Mouse (Mus musculus) stomach, postnatal 0 days (tissue): ENCODE measurements around the gene Krtap4-7. TPM values are rescaled to one million over a fixed set of nuclear protein-coding genes. Genes with fewer than 3 reads are reported as not detected.
"Not testable (repeated sequence)": the region's sequence is repeated elsewhere in the genome, so short reads cannot be mapped to it uniquely, and the experiment has no call there.

Experiments
- ATAC-seq: fragments of 200-750 bp; cut with Nextera tagmentation; 2 replicates; pipeline ENCODE4 v1.8.0; 2017; ENCODE audit not compliant: low FRiP score, low TSS enrichment
- DNase-seq: peaks from one replicate; pipeline ENCODE4 v3.0.0-alpha.2; 2016; ENCODE audit warnings: low spot score
- H3K27ac ChIP-seq: fragments of 300-500 bp; sonication (generic); replicated peaks from 2 replicates; pipeline ENCODE4 v1.5.1; 2014; ENCODE audit warnings: mild to moderate bottlenecking, control low read depth
- H3K27me3 ChIP-seq: fragments of 300-500 bp; sonication (generic); 2 replicates; pipeline ENCODE4 v1.6.1; 2014; ENCODE audit warnings: low read length; ENCODE audit not compliant: control insufficient read depth, insufficient read depth
- H3K36me3 ChIP-seq: fragments of 300-500 bp; sonication (generic); 2 replicates; pipeline ENCODE4 v1.6.1; 2014; ENCODE audit warnings: low read length, mixed read lengths; ENCODE audit not compliant: control insufficient read depth, insufficient read depth
- H3K4me1 ChIP-seq: fragments of 300-500 bp; sonication (generic); replicated peaks from 2 replicates; pipeline ENCODE4 v1.6.1; 2014; ENCODE audit warnings: antibody characterized with exemption; ENCODE audit not compliant: control insufficient read depth, insufficient read depth
- H3K4me2 ChIP-seq: fragments of 300-500 bp; sonication (generic); replicated peaks from 2 replicates; pipeline ENCODE4 v1.6.1; 2014; ENCODE audit warnings: low read depth, mild to moderate bottlenecking, control low read depth, moderate library complexity
- H3K4me3 ChIP-seq: fragments of 300-500 bp; sonication (generic); 2 replicates; pipeline ENCODE4 v1.5.1; 2014; ENCODE audit warnings: low read depth, low read length, control low read depth
- H3K9ac ChIP-seq: fragments of 300-500 bp; sonication (generic); 2 replicates; pipeline ENCODE4 v1.6.1; 2014; ENCODE audit warnings: mild to moderate bottlenecking, low read length, control low read depth, mixed read lengths
- H3K9me3 ChIP-seq: fragments of 300-500 bp; sonication (generic); 2 replicates; pipeline ENCODE4 v1.6.1; 2016; ENCODE audit warnings: low read length; ENCODE audit not compliant: control insufficient read depth
- CTCF ChIP-seq: IDR thresholded peaks from 2 replicates; pipeline ENCODE4 v1.5.1; 2016; ENCODE audit warnings: antibody characterized with exemption, low read depth, mild to moderate bottlenecking, moderate library complexity
- EP300 ChIP-seq: optimal IDR thresholded peaks from 2 replicates; pipeline ENCODE3; 2016; ENCODE audit warnings: antibody characterized with exemption
- WGBS: fragments of 180-500 bp; shearing (Covaris S2); extraction: QIAGEN DNeasy Blood & Tissue Kit; methylation state at CpG from one replicate; pipeline ENCODE4 v1.1.7; 2014; 5-methylcytosine and 5-hydroxymethylcytosine counted together
- polyA plus RNA-seq: library from polyadenylated mRNA; unstranded; fragments of >200 nt; fragmentation: Nextera tagmentation; extraction: Ambion mirVana; gene quantifications from 2 replicates; pipeline ENCODE4 v1.2.1, GENCODE M21; 2015

Krtap4-7 gene
- polyA plus RNA-seq, 1 experiment from 2014 or later, result not detected

- no peaks in the 10 kb centered on the region for H3K9me3 ChIP-seq
- 68% methylated on average over 4 of the region's 4 CpGs for WGBS
- no peaks in the 10 kb centered on the region for H3K36me3 ChIP-seq
- no peak overlapping the region for H3K9ac ChIP-seq
- no peak for TF ChIP-seq EP300
- TF ChIP-seq CTCF, result no peak
- no peak for DNase-seq
- no peak for ATAC-seq
- no peaks in the 10 kb centered on the region for H3K4me1 ChIP-seq
- H3K4me2 ChIP-seq, result no peak overlapping the region
- no peak overlapping the region for H3K27ac ChIP-seq
- no peaks in the 10 kb centered on the region for H3K27me3 ChIP-seq
- H3K4me3 ChIP-seq, result no peak overlapping the region
Measured at GRCm38 (mm10) chr11:99659256-99659655, 15.4 kb upstream of the Krtap4-7 start.

DNA sequence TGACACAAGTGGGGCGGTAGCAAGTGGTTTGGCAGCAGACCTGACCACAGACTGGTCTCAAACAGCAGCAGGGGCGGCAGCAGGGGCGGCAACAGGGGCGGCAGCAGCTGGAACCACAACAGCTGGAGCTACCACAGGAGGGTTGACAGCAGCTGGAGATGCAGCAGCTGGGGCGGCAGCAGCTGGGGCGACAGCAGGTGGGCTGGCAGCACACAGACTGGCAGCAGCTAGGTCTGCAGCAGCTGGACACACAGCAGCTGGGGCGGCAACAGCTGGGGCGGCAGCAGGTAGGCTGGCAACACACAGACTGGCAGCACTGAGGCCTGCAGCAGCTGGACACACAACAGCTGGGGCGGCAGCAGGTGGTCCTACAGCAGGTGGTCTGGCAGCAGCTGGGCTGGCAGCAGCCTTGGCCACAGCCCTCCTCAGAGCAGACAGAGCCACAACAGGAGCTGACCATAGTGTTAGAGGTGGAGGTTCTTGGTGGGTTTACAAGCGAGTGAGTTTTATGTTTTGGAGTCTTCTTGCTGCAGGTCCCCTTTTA is 14.7 kb upstream of the Krtap4-7 start, which contains the start of gene Gm11563:
Gene Gm11563 (minus strand): TSS at position 494 of the 544 bp plus-strand sequence.
- not testable (repeated sequence) for DNase-seq, H3K36me3 ChIP-seq, H3K4me2 ChIP-seq, H3K9me3 ChIP-seq, H3K27me3 ChIP-seq, H3K9ac ChIP-seq, H3K4me3 ChIP-seq, H3K27ac ChIP-seq, ATAC-seq, H3K4me1 ChIP-seq
- 58% methylated on average over 10 of the region's 10 CpGs for WGBS

GRCm38 (mm10) chr11:99657051-99657450 is 13.2 kb upstream of the Krtap4-7 start:
- H3K9me3 ChIP-seq, result no peaks in the 10 kb centered on the region
- WGBS, result 39% methylated on average over 5 of the region's 5 CpGs
- H3K4me3 ChIP-seq, result no peak overlapping the region
- no peaks in the 10 kb centered on the region for H3K4me1 ChIP-seq
- H3K9ac ChIP-seq, result no peak overlapping the region
- no peak overlapping the region for H3K27ac ChIP-seq
- H3K36me3 ChIP-seq, result no peaks in the 10 kb centered on the region
- no peak for TF ChIP-seq EP300
- no peak for TF ChIP-seq CTCF
- no peaks in the 10 kb centered on the region for H3K27me3 ChIP-seq
- DNase-seq (no peak), ATAC-seq (no peak)
- no peak overlapping the region for H3K4me2 ChIP-seq

- no peak within 1 kb of the TSS for H3K4me2 ChIP-seq
- H3K36me3 ChIP-seq, result no peaks in the 10 kb centered on the region
- no peak within 1 kb of the TSS for H3K9ac ChIP-seq
- H3K27me3 ChIP-seq, result no peaks in the 10 kb centered on the region
- no peak for ATAC-seq
- H3K4me3 ChIP-seq, result no peak within 1 kb of the TSS
- no peaks in the 10 kb centered on the region for H3K9me3 ChIP-seq
- H3K27ac ChIP-seq, result no peak within 1 kb of the TSS
- WGBS, result 92% methylated on average over 2 of the region's 2 CpGs
- no peak for DNase-seq
- H3K4me1 ChIP-seq, result no peaks in the 10 kb centered on the region
- TF ChIP-seq CTCF (no peak), EP300 (no peak)
Measured at GRCm38 (mm10) chr11:99650136-99650535, 6.2 kb upstream of the Krtap4-7 start, which contains the start of gene Gm11555. TSS of gene Gm11555 (minus strand) at chr11:99650236.

DNA sequence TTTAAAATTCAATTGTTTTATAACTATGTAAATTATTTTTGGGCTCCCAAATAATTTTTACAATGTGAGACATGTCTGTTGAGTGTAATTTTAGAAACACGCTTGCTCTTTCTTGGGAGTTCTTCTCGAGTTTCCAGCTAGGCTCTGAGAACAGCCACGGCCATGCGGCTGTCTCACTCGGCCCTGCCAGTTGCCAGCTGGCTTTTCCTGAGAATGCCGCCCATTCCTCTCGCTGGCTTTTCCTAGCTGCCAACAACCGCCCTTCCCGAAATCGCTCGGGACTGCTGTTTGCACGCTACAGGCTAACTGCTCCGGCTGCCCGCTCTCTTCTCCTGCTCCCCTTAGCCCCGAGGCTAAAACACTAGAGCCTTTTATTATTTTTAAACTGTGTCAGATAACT is 2.6 kb upstream of the Krtap4-7 start:
- Histone ChIP-seq H3K9ac (no peak overlapping the region), H3K4me2 (no peak overlapping the region), H3K9me3 (no peaks in the 10 kb centered on the region), H3K36me3 (no peaks in the 10 kb centered on the region), H3K4me1 (no peaks in the 10 kb centered on the region), H3K27ac (no peak overlapping the region), H3K27me3 (no peaks in the 10 kb centered on the region), H3K4me3 (no peak overlapping the region)
- no peak for ATAC-seq
- WGBS, result 90% methylated on average over 15 of the region's 15 CpGs
- TF ChIP-seq EP300, result no peak
- TF ChIP-seq CTCF, result no peak
- DNase-seq, result no peak

GRCm38 (mm10) chr11:99644351-99644750 is 462 bp upstream of the Krtap4-7 start:
- Histone ChIP-seq H3K36me3 (no peaks in the 10 kb centered on the region), H3K9me3 (no peaks in the 10 kb centered on the region), H3K4me3 (no peak overlapping the region), H3K9ac (no peak overlapping the region), H3K27me3 (no peaks in the 10 kb centered on the region), H3K4me2 (no peak overlapping the region), H3K4me1 (no peaks in the 10 kb centered on the region), H3K27ac (no peak overlapping the region)
- ATAC-seq, result no peak
- WGBS, result 62% methylated on average over 3 of the region's 3 CpGs
- no peak for TF ChIP-seq EP300
- no peak for TF ChIP-seq CTCF
- no peak for DNase-seq
